Mouse (Mus musculus): ENCODE measurements around the gene Rfc2.

The Rfc2 gene

DNA sequence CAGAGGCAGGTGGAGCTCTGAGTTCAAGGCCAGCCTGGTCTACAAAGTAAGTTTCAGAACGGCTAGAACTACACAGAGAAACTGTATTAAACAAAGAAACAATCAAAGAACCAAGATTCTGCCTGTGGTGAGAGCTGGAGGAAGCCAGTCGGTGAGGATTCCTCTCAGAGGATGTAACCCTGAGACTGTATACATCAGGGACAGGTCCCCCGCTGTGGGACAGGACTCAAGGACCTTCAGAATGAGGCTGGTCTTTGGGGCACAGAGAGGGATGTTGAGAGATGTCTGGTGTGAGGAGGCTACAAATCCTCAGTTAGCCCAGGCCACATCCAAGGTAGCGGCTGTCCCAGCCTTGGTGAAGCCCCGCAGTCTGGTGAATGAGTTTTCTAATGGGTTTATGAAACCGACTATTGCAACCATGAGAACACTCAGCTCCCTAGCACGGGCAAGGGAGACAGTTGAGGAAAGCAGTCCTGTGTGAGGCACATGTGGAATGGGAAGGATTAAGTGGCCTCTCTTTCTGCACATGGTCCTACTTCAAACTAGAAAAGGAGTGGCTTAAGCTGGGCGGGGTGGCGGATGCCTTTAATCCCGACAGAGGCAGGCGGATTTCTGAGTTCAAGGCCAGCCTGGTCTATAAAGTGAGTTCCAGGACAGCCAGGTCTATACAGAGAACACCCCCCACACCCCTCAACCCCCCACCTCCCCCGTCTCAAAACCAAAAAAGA, 28.9 kb downstream of the Rfc2 start:
- DNase-seq (ENCODE audit: low read depth) = no peak

DNA sequence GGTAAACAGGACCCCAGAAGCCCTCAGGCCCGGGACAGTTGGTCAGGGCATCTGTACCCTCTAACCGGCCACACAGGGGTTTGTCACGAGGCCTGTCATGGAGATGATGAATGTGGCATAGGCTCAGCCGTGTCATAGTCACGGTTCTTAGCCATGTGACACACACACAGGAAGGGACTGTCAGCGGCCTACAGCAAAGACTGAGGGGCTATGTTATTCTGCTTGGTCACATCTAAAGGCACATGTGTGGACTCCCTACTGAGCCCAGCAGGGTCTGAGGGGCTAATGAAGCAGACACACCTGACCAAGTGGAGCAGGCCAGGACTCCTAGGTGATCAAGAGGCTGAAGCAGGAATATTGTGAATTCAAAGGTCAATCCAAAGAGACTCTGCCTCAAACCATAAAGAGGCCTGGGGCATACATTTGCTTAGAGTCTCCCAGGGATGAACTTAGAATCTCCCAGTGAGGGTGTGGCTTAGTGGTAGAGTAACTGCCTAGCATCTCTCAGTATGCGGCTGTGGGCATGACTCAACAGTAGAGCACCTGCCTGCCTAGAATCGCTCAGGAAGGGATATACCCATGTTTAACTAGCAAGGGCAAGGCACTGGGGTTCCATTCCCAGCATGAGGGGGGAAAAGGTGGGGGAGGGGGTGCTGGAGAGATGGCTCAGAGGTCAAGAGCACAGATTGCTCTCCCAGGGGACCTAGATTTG, 30.8 kb downstream of the Rfc2 start:
- DNase-seq (ENCODE audit: low read depth) = no peak

DNA sequence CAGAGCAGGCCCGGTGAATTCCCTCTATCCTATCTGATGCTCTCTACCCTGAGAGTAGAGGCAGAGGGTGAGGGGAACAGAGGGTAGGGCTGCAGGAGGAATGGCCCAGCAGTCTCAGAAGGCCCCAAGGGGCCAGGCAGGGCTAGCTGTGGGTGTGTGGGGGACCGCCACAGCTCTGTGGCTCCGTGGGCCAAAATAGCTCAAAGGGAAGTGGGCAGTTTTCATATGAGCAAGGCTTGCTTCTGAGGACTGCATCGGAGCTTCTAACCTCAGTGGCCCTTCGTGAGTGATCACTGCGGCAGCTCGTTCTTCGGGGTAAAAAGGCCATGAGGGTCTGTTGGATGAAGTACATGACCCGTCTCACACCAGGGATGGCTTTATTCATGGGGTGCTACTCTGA, 32.6 kb downstream of the Rfc2 start:
- DNase-seq (ENCODE audit: low read depth) = no peak

DNA sequence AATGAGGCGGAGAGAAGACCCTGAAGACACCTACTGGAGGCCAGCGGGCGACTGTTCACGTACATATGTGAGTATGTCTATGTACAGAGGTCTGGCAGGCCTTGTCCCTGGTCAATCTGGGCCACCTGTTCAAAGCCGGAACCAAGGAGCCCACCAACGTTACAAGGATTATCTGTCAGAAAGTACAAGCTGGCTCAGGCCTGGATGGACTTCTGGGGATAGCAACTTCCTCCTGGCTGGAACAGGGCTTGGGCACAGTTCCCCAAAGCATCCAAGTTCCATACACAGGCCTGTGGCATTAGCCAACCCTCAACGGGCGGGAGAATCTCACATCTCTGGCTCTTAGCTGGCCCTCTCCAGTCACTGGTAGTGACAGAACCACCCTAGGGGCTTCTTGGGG, 33.1 kb downstream of the Rfc2 start:
- DNase-seq (ENCODE audit: low read depth) = no peak

DNA sequence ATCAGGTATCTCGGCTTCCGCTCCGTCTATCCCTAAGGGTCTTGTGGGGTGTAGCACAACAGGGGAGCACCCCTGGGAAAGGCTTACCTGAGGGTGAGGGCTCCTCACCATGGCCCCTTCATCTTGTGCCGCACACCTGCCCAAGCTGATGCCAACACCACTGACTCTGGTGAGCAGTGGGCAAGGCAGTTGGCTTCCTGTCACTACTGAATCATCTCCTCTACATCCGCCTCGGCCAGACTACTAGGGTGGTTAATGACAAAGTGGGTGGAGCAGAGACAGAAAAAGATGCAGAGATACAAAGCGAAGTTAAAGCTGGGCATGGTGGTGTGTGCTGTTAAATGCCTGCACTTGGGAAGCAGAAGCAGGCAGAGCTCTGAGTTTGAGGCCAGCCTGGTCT, 33.6 kb downstream of the Rfc2 start, which contains the start of gene Lat2:
Lat2 (minus strand) TSS at position 224 of the 400 bp plus-strand sequence.
- DNase-seq (ENCODE audit: low read depth) = no peak

DNA sequence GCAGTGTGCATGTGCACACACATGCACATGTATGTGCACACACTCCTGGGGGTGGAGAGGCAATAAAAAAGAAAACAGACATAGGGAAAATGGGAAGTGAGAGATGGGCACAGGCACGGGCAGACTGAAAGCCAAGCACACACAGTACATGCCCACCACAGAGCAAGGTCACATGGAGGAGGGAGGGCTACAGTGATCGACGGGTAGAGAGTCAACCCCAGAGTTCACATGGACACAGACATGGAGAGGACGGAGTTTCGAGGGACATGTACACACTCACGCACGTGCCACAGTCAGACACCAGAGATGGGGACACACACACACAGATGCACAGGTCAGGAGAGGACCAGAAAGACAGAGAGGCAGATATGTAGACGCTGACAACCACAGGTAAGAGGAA, 34.2 kb downstream of the Rfc2 start:
- no peak for DNase-seq (ENCODE audit: low read depth)

DNA sequence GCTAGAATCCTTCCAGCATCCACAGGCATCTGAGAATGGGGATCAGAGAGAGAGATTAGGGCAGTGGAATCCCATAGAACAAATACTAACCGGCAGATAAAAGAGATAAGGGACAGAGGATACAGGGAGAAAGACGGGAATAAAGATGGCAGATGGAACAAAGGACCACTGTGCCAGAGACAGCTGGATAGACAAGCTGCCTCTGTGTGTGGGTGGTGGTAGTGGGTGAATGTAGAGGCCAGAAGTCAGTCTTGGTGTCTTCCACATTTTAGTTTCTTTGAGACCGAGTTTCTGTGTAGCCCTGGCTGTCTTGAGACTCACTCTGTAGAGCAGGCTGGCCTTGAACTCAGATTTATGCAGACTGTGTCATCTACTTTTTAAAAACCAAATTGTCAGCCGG, 34.6 kb downstream of the Rfc2 start:
- no peak for DNase-seq (ENCODE audit: low read depth)

DNA sequence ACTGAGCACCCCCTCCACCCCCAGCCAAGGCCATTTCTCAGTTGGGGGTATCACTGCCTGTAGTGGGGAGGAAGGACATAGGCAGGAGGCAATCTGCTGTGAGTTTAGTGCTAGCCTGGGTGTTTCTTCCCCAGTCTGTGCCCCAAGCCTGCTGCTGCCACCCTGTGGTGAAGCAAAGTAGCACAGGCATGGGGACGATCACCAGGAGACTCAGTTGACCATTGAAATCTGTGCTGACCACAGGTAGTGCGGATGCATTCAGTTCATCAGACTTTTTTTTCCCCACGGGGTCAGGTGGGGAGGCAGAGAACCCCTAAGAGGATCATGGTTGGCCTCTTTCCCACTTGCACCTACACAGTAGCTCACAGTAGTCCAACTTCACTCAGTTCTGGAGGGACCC, 35.9 kb downstream of the Rfc2 start:
- DNase-seq (ENCODE audit: low read depth) = peak; percentile 16

DNA sequence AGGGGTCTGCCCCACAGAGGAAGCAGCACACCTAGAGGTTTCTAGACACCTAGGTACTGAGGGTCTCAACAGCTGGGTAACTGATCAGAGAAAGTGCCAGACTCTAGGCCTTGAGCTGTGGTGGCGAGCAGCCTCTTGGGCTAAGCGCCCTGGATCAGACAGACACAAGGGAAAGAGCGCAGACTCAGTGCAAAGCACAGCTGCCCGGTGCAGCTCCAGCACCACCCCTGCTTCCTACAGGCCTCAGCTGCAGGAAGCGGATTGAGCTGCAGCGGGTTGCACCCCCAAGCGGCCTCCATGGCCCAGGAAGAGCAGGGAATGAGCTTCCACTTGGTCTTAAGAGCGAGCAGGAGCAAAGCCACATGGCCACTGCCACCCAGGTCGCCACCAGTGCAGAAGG, 39.3 kb downstream of the Rfc2 start:
- DNase-seq (ENCODE audit: low read depth) = no peak

DNA sequence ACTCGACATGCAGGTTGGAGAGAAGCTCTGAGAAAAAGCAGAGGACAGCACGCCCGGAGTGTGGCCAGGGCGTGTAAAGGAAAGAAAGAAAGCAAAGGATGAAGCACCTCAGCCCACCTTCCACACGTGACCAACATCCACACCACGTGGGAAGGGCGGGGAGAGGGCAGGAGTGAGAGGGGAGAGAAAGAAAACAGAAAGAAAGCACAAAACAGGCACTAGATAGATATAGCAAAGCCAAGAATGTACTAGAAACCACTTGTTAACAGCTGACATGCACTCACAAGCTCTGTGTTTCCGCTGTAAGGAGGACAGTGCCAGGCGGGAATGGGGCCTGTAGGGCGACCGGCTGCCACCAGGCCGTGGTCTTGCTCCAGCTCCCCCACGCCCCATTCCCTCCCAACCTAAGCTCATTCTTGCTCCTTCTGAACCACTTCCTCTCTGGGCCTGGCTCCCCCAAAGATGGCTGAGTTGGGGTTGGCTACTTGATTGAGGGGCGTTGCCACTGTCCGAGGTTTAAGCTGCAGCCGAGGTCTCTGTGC, 40.0 kb downstream of the Rfc2 start:
- DNase-seq (ENCODE audit: low read depth) = no peak

DNA sequence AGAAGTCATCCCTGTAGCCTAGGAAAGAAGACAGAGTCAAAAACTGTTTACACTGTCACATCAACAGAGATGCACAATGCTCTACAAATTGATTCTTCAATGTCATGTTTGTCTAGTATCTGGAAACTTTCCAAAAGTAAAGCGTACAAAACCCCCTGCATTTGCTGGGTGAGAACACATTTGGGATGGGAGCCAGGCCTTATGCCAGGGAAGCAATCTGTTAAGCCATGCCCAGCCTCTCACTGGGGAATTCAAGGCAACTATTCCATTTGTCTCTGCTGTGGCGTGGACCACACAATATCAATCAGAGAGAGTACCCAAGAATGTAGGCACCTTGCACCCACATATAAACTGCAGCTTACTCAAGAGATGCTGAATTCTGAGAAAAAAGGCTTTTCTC, 40.9 kb downstream of the Rfc2 start:
- no peak for DNase-seq (ENCODE audit: low read depth)

DNA sequence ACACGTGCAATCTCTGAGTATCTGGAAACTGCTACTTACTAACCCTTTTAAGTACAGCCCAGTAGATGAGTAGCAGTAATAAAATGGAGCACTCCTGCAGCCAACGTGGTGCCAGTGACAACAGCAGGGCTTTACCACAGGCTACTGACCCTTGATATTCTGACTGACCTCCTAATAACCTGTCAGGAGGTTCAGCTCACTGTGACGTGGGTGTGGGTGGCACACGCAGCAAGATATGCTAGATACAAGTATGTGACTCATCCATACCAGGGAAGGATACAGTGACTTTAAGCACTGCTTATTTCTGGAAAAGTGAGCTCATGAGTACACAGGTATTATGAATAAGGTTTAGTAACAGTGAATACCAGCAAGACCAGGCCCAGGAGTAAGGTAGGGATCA, 48.3 kb downstream of the Rfc2 start:
- DNase-seq (ENCODE audit: low read depth) = no peak

DNA sequence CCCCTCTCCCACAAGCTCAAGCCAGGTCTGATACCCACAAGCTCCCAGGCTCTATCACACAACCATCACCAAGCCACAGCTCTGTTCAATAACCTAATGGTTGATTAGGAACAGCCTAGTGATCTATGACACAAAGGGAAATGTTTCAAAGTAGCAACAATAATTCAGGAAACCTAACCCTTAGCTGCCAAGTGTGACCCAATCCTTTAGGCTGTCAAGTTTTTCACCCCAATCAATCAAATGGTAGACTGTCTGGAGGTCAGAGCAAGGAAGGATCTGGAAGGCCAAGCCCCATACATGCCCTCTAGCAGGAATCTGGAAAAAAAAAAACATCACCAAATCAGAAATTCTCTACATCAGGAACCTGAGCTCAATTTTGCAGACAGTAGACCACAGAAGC, 49.7 kb downstream of the Rfc2 start:
- DNase-seq (ENCODE audit: low read depth) = no peak

DNA sequence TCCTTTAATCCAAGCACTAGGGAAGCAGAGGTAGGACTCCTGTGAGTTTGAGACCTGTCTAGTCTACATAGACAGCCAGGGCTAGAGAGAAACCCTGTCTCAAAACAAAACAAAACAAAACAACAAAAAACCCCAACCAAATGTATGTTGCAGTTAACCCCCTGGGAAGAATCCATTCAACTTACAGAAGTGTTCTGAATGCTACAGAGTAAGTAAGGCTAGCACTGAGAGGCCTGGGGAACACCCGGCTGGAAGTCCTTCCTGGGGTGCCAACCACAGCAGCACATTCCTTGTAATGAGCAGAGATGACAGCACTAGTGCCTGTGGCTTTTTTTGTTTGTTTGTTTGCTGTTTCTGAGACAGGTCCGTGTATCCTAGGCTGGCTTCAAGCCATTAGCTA, 51.7 kb downstream of the Rfc2 start:
- no peak for DNase-seq (ENCODE audit: low read depth)

DNA sequence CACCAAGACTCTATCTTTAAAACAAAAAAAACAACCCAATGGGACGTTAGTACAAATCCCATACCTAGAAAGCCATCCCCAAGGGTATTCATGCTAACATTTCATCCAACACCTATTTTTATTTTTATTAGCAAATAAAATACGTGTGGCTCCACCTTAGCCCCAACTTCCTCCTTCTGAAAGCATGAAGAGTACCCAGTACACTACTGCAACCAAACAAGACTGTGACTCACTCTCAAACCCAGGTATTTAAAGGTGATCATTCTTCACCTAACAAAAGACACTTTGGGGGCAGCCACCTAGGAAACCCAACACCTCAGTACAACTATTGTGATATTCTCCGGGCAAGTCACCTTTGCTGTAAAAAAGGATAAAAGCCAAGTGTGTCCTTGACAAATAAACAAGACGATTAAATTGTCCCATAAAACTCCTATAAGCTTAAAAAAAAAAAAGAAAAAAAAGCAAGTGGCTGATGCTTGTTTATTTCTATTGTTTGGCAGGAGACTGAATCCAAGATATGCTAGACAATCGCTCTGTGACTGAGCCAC, 56.7 kb downstream of the Rfc2 start:
- DNase-seq (ENCODE audit: low read depth) = no peak

DNA sequence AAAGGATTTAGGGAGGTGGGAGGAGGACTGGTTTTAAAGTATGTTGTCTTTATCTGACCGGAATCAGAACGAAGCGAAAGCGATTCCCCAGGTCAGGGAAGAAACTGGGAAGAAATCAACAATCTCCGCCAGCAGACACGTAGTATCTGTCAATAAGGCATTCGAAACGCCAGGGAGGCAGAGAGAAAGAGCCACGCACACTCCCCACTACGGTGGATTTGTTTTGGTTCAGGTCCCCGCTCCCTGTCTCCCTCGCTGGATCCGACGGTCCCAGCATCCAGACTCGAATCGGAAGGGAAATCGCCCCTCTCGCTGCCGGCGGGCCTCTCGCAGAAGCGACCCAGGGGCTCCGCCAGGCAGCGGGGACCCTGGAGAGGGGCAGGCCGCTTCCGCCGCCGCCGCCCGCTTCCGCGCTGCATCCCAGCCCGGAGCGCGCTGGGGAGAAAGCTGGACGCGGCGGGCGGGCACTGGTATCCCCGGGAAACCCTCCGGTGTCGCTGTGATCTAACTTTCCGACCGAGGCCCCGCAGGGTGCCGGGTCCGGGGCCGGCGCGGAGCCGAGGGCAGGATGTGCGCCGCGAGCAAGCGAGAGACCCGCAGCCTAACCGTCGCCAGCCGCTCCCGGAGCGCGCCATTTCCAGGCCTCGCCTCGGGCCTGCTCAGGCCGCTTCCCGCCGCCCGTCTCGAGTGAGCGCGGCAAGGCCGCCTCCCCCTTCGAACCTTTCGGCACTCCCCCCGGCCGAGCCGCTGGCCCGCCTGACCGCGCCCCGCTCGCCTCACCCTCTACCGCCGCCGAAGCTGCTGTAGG, 57.5 kb downstream of the Rfc2 start:
- DNase-seq (ENCODE audit: low read depth) = no peak

DNA sequence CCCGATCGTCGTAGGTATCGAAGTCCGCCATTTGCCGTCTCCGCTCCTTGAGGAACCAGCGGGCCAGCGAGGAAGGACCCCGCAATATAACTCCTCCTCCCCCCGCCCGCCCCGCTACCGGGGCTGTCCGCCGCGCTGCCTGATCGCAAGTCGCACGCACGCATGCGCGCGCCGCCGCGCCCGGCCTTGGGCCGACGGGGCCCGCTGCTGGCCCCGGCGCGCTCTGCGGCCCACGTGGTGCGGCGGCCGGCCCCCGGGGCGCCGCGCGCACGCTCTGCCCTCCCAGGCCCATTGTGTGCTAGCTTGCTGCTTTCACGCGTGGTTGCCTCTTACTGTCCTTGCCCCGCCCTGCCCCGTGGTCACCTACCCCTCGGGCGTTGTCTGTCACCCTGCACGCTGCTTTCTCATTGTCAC, 58.1 kb downstream of the Rfc2 start, which contains the start of gene Eif4h:
Eif4h (minus strand) TSS at position 222 of the 414 bp plus-strand sequence.
- DNase-seq (ENCODE audit: low read depth) = peak; percentile 87

DNA sequence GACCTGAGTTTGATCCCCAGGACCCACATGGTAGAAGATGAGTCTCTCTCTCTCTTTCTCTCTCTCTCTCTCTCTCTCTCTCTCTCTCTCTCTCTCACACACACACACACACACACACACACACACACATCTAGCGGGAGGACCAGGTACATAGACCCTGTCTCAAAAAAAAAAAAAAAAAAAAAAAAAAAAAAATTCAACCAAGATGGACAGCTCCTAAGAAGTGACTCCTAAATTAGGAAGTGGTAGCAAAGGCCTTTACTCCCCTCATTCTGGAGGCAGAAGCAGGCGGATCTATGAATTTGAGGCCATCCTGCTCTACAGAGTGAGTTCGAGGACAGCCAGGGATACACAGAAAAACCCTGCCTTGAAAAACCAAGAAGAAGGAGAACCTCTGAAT, 59.2 kb downstream of the Rfc2 start:
- no peak for DNase-seq (ENCODE audit: low read depth)

DNA sequence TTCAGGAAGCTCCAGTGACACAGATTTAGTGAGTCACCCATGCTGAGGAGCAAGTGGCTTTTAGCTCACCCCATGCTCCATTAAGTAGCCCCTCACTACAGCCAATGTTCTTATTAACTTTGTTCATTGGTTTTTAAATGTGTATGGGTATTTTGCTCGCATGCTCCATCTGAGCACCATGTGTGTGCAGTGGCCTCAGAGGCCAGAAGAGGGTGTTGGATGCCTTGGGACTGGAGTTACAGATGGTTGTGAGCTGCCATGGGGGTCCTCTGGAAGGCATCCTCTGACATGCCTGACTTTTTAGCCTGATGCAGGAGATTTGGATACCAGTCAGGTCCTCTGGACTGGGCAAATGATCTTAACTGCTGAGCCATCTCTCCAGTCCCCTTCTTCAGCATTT, 63.0 kb downstream of the Rfc2 start:
- no peak for DNase-seq (ENCODE audit: low read depth)

DNA sequence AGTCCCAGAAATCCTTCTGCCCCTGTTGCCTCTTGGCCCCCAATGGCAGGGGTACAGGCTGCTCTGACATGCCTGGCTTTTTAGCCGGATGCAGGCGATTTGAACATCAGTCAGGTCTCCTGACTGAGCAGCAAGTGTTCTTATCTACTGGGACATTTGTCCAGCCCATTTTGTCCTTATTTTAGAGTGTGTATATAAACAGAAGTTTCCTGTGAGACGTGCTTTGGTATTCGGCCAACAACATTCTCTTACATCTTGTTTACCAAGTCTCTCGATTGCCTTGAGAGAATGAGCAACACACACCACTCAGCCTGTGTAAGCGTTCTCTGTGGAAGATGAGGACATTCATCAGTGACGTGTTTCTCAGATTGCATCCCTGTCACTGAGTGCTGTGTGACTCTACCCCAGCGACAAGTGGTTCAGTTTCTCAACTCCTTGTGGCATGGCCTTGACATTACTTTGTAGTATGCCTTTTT, 63.5 kb downstream of the Rfc2 start:
- DNase-seq (ENCODE audit: low read depth) = no peak

DNA sequence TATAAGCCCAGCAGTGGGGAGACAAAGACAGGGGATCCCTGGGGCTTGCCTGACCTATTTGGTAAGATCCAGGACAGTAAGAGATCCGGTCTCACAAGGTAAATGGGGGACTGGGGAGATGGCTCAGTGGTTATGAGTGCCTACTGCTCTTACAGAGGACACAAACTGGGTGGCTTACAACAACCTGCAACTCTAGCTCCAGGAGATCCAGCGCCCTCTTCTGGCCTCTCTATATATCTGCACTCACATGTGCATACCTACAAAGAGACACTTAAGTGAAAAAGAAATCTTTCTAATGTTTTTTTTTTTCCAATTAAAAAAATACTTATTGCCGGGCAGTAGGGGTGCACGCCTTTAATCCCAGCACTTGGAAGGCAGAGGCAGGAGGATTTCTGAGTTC, 65.3 kb downstream of the Rfc2 start:
- DNase-seq (ENCODE audit: low read depth) = no peak

DNA sequence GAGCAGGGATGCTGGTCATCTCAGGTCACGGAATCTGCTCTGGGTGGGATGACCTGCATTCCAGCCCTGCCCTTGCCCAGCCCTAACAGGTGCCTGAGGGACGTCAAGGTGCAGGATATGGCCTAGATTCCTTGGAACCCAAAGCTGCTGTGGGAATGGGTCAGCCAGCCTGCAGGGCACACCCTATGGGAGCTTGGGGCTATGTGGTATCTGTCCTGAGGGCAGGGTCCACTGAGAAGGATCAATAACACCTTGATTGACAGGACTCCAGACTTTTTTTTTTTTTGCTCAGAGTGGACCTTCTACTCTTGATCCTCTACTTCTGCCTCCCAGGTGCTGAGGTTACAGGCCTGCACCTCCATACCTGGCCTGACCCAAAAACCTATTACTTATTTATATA, 66.2 kb downstream of the Rfc2 start:
- no peak for DNase-seq (ENCODE audit: low read depth)

Measured in fibroblast of lung, adult 2 months (primary cell).